Mouse (Mus musculus): Measurements from ENCODE around the gene Spaca6. TPM values are rescaled to one million over a fixed set of nuclear protein-coding genes. Genes with fewer than 3 reads are reported as not detected.

Spaca6 gene
- polyA plus RNA-seq, 1 experiment = not detected

DNA sequence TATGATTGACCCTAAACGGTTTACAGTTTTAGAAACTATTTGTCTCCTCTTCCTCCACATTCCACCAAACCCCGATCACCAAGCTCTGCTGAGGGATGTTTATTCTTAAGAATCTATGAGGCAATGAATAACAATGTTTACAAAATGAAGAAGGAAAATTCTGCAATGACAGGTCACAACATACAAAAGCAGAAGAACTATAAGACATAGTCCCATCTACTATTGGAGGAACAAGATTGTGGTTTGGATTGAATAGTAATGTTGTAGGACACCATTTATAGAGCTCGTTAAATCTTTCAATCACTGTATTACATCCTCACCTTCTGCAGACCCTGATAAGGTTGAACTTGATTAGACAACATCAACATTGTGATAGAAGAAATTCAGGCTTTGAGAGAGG is 55.7 kb downstream of the Spaca6 start:
- H3K4me3 ChIP-seq (ENCODE audit: insufficient read depth, low read depth, low read length) = no peak overlapping the region
- no peak overlapping the region for H3K27ac ChIP-seq (ENCODE audit: insufficient read depth, low read depth, low read length)
- 85% methylated on average over 3 of the region's 3 CpGs for WGBS
- H3K4me1 ChIP-seq (ENCODE audit: control insufficient read depth, insufficient read depth, low read length) = no peaks in the 10 kb centered on the region
- TF ChIP-seq CTCF (IDR thresholded peaks at IDR 0.05; ENCODE audit: insufficient read depth, low read depth, low read length) (no peak), POLR2A (IDR thresholded peaks at IDR 0.05; ENCODE audit: insufficient read depth, low read depth, low read length) (no peak)

DNA sequence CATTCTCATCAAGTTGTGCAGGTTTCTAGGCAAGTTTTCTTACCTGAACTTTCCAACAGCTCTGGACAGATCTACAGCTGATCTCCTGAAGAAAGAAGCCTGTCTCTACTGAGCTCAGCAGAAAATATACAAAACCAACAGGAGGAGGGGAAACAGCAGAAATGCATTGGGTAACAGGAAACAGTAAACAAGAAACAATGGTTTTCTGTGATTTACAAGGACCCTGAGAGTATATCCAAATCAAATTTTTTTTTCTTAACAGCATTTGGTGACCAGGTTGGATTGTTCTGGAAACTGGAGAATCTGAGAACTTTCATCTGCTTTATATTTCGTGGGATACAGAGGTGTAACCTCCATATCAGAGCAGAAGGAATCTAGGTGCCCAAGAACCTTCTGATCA is 56.9 kb downstream of the Spaca6 start, which contains the start of gene Fpr1:
Gene Fpr1 (minus strand): TSS at position 101 of the 400 bp plus-strand sequence.
- no peak within 1 kb of the TSS for H3K4me3 ChIP-seq (ENCODE audit: insufficient read depth, low read depth, low read length)
- H3K27ac ChIP-seq (ENCODE audit: insufficient read depth, low read depth, low read length) = no peak within 1 kb of the TSS
- 62% methylated on average over 1 of the region's 1 CpGs for WGBS
- no peaks in the 10 kb centered on the region for H3K4me1 ChIP-seq (ENCODE audit: control insufficient read depth, insufficient read depth, low read length)
- TF ChIP-seq POLR2A (IDR thresholded peaks at IDR 0.05; ENCODE audit: insufficient read depth, low read depth, low read length) = no peak
- TF ChIP-seq CTCF (IDR thresholded peaks at IDR 0.05; ENCODE audit: insufficient read depth, low read depth, low read length) = no peak

- H3K4me3 ChIP-seq (ENCODE audit: insufficient read depth, low read depth, low read length) = no peak within 1 kb of the TSS
- TF ChIP-seq POLR2A (IDR thresholded peaks at IDR 0.05; ENCODE audit: insufficient read depth, low read depth, low read length) = no peak
- no peak for TF ChIP-seq CTCF (IDR thresholded peaks at IDR 0.05; ENCODE audit: insufficient read depth, low read depth, low read length)
- H3K27ac ChIP-seq (ENCODE audit: insufficient read depth, low read depth, low read length) = no peak within 1 kb of the TSS
- 50% methylated on average over 1 of the region's 1 CpGs for WGBS
- no peaks in the 10 kb centered on the region for H3K4me1 ChIP-seq (ENCODE audit: control insufficient read depth, insufficient read depth, low read length)
Observed at GRCm38 (mm10) chr17:17887774-17888248, 60.9 kb downstream of the Spaca6 start, which contains the start of the genes Fpr2 and Fpr3. TSS of gene Fpr2 (plus strand) at chr17:17887824. TSS of gene Fpr3 (plus strand) at chr17:17887852.

DNA sequence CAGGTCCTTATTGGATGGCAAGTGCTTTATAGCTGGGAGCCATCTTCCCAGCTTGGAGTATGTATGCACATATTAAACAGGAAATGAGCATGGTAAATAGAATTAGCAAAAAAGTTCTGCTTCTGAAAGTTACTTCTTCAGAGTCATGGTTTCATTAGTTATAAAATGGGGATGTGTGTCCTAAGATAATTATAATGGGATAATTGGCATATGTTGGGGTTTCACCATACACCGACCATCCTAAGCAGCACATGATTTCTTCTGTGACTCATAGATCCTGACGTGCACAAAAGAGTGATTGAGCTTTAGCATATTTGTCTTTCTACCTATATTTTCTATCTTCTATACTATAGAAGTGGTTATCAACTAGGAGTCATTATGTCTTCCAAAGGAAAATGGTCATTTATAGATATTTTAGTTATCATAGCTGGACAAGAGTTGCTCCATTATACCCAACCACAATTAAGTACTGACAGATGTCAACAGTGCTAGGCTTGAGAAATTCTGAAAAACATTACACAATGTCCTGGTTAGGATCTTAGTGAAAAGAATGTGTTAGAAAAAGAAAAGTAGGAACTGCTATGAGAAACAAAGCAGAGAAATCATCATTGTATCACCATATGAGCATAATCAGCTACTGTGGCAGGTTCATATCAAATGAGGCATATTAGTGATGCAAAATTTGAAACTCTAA is 62.9 kb downstream of the Spaca6 start:
- Histone ChIP-seq H3K27ac (ENCODE audit: insufficient read depth, low read depth, low read length) (no peak overlapping the region), H3K4me3 (ENCODE audit: insufficient read depth, low read depth, low read length) (no peak overlapping the region), H3K4me1 (ENCODE audit: control insufficient read depth, insufficient read depth, low read length) (no peaks in the 10 kb centered on the region)
- TF ChIP-seq CTCF (IDR thresholded peaks at IDR 0.05; ENCODE audit: insufficient read depth, low read depth, low read length) (no peak), POLR2A (IDR thresholded peaks at IDR 0.05; ENCODE audit: insufficient read depth, low read depth, low read length) (no peak)
- WGBS = 83% methylated on average over 2 of the region's 2 CpGs

Other genes with a start within 250 kb of the Spaca6 start
- 78.2 and 138 TPM in 2 replicates for gene Lnpep, start 202.1 kb upstream of the Spaca6 start, polyA plus RNA-seq (2012; ENCODE audit: insufficient read depth, insufficient read length, low replicate concordance, missing spikeins)
- gene Vmn2r90, start 123.4 kb upstream of the Spaca6 start, polyA plus RNA-seq (2012; ENCODE audit: insufficient read depth, insufficient read length, low replicate concordance, missing spikeins) = not detected in 2 replicates
- gene Has1, start 28.0 kb downstream of the Spaca6 start, polyA plus RNA-seq (2012; ENCODE audit: insufficient read depth, insufficient read length, low replicate concordance, missing spikeins) = not detected in 2 replicates
- not detected in 2 replicates for gene Fpr1, start 56.8 kb downstream of the Spaca6 start, polyA plus RNA-seq (2012; ENCODE audit: insufficient read depth, insufficient read length, low replicate concordance, missing spikeins)
- gene Fpr2, start 60.7 kb downstream of the Spaca6 start, polyA plus RNA-seq (2012; ENCODE audit: insufficient read depth, insufficient read length, low replicate concordance, missing spikeins) = not detected in 2 replicates
- gene Fpr3, start 60.7 kb downstream of the Spaca6 start, polyA plus RNA-seq (2012; ENCODE audit: insufficient read depth, insufficient read length, low replicate concordance, missing spikeins) = not detected in 2 replicates
- gene Fpr-rs4, start 194.6 kb downstream of the Spaca6 start, polyA plus RNA-seq (2012; ENCODE audit: insufficient read depth, insufficient read length, low replicate concordance, missing spikeins) = not detected in 2 replicates
- gene Vmn2r124, start 222.3 kb downstream of the Spaca6 start, polyA plus RNA-seq (2012; ENCODE audit: insufficient read depth, insufficient read length, low replicate concordance, missing spikeins) = not detected in 2 replicates